Mouse (Mus musculus): ENCODE data around the gene Agpat3.

- TF ChIP-seq ZC3H11A (IDR thresholded peaks at IDR 0.05; ENCODE audit: borderline replicate concordance, low read depth, low read length) (no peak), CHD2 (IDR thresholded peaks at IDR 0.05; ENCODE audit: low read depth, low read length) (no peak)
Measured at GRCm38 (mm10) chr10:78259230-78259629, 93.1 kb downstream of the Agpat3 start.
